Mouse (Mus musculus) limb, embryonic 12.5 days (tissue): ENCODE measurements around the gene Gm9999. TPM values are rescaled to one million over a fixed set of nuclear protein-coding genes. Genes with fewer than 3 reads are reported as not detected.
"Not testable (repeated sequence)": the region's sequence is repeated elsewhere in the genome, so short reads cannot be mapped to it uniquely, and the experiment has no call there.

Source experiments
- ATAC-seq: fragments of 200-750 bp; cut with Nextera tagmentation; 2 replicates; pipeline ENCODE4 v1.8.0; 2017; ENCODE audit warnings: low read depth, moderate TSS enrichment; ENCODE audit not compliant: insufficient number of reproducible peaks, insufficient read depth, low FRiP score, low TSS enrichment
- H3K27ac ChIP-seq: fragments of 300-500 bp; sonication (generic); 2 replicates; pipeline ENCODE4 v1.5.1; 2016; ENCODE audit warnings: mild to moderate bottlenecking, moderate library complexity
- H3K27me3 ChIP-seq: fragments of 300-500 bp; sonication (generic); 2 replicates; pipeline ENCODE4 v1.6.1; 2016; ENCODE audit warnings: mild to moderate bottlenecking, moderate library complexity
- H3K36me3 ChIP-seq: fragments of 300-500 bp; sonication (generic); 2 replicates; pipeline ENCODE4 v1.6.1; 2016; ENCODE audit warnings: mild to moderate bottlenecking, moderate library complexity
- H3K4me1 ChIP-seq: fragments of 300-500 bp; sonication (generic); replicated peaks from 2 replicates; pipeline ENCODE4 v1.6.1; 2016
- H3K4me2 ChIP-seq: fragments of 300-500 bp; sonication (generic); 2 replicates; pipeline ENCODE4 v1.6.1; 2016; ENCODE audit warnings: mild to moderate bottlenecking, moderate library complexity
- H3K4me3 ChIP-seq: fragments of 300-500 bp; sonication (generic); replicated peaks from 2 replicates; pipeline ENCODE4 v1.5.1; 2016; ENCODE audit warnings: mild to moderate bottlenecking
- H3K9ac ChIP-seq: fragments of 300-500 bp; sonication (generic); replicated peaks from 2 replicates; pipeline ENCODE4 v1.6.1; 2016; ENCODE audit warnings: mild to moderate bottlenecking, moderate library complexity
- H3K9me3 ChIP-seq: fragments of 300-500 bp; sonication (generic); 2 replicates; pipeline ENCODE4 v1.6.1; 2016; ENCODE audit warnings: mild to moderate bottlenecking, moderate library complexity
- WGBS: fragments of 180-500 bp; shearing (Covaris S2); methylation state at CpG from one replicate; pipeline ENCODE4 v1.1.7; 2016; 5-methylcytosine and 5-hydroxymethylcytosine counted together
- polyA plus RNA-seq: library from polyadenylated mRNA; unstranded; fragments of >200 nt; fragmentation: Nextera tagmentation; extraction: Ambion mirVana; gene quantifications from 2 replicates; pipeline ENCODE4 v1.2.1, GENCODE M21; 2016

Gene Gm9999
- polyA plus RNA-seq, 1 experiment from 2014 or later, result not detected

GRCm38 (mm10) chr7:46975456-46975855 lies 7.9 kb upstream of the Gm9999 start:
- Histone ChIP-seq H3K27ac (no peak overlapping the region), H3K9me3 (peaks cover 12% of the 10 kb centered on the region), H3K36me3 (no peaks in the 10 kb centered on the region), H3K4me1 (no peaks in the 10 kb centered on the region), H3K4me2 (no peak overlapping the region), H3K9ac (no peak overlapping the region), H3K27me3 (no peaks in the 10 kb centered on the region), H3K4me3 (no peak overlapping the region)
- WGBS, result 89% methylated on average over 11 of the region's 11 CpGs
- ATAC-seq, result no peak

GRCm38 (mm10) chr7:46985718-46986505 lies 2.5 kb downstream of the Gm9999 start:
- Histone ChIP-seq H3K27me3 (no peaks in the 10 kb centered on the region), H3K9ac (no peak overlapping the region), H3K27ac (no peak overlapping the region), H3K4me3 (no peak overlapping the region), H3K4me1 (peaks cover 12% of the 10 kb centered on the region), H3K4me2 (no peak overlapping the region), H3K36me3 (peaks cover 11% of the 10 kb centered on the region), H3K9me3 (no peaks in the 10 kb centered on the region)
- no peak for ATAC-seq
- 48% methylated on average over 8 of the region's 8 CpGs for WGBS

GRCm38 (mm10) chr7:46986646-46987045 lies 3.3 kb downstream of the Gm9999 start:
- no peaks in the 10 kb centered on the region for H3K27me3 ChIP-seq
- no peak overlapping the region for H3K9ac ChIP-seq
- peaks cover 12% of the 10 kb centered on the region for H3K4me1 ChIP-seq
- H3K9me3 ChIP-seq, result no peaks in the 10 kb centered on the region
- H3K4me3 ChIP-seq, result no peak overlapping the region
- no peak overlapping the region for H3K4me2 ChIP-seq
- 42% methylated on average over 5 of the region's 5 CpGs for WGBS
- peaks cover 19% of the 10 kb centered on the region for H3K36me3 ChIP-seq
- no peak overlapping the region for H3K27ac ChIP-seq
- ATAC-seq, result no peak

- ATAC-seq, result no peak
- Histone ChIP-seq H3K4me2 (no peak overlapping the region), H3K9ac (no peak overlapping the region), H3K4me3 (no peak overlapping the region), H3K4me1 (peaks cover 12% of the 10 kb centered on the region), H3K27ac (no peak overlapping the region), H3K9me3 (no peaks in the 10 kb centered on the region), H3K36me3 (peaks cover 23% of the 10 kb centered on the region), H3K27me3 (no peaks in the 10 kb centered on the region)
- WGBS, result 53% methylated on average over 2 of the region's 2 CpGs
Measured at GRCm38 (mm10) chr7:46987073-46987472, 3.7 kb downstream of the Gm9999 start.

- not testable (repeated sequence) for H3K27ac ChIP-seq, H3K4me2 ChIP-seq, ATAC-seq, H3K9me3 ChIP-seq, H3K27me3 ChIP-seq, H3K9ac ChIP-seq, H3K4me3 ChIP-seq
- WGBS, result 84% methylated on average over 4 of the region's 4 CpGs
- Histone ChIP-seq H3K4me1 (peaks cover 12% of the 10 kb centered on the region), H3K36me3 (peaks cover 45% of the 10 kb centered on the region)
Measured at GRCm38 (mm10) chr7:46989387-46989786, 6.0 kb downstream of the Gm9999 start.

GRCm38 (mm10) chr7:46993079-46993478 lies 9.7 kb downstream of the Gm9999 start:
- no peaks in the 10 kb centered on the region for H3K9me3 ChIP-seq
- no peaks in the 10 kb centered on the region for H3K4me1 ChIP-seq
- 89% methylated on average over 8 of the region's 8 CpGs for WGBS
- H3K27me3 ChIP-seq, result no peaks in the 10 kb centered on the region
- peaks cover 82% of the 10 kb centered on the region for H3K36me3 ChIP-seq
- no peak overlapping the region for H3K4me3 ChIP-seq
- no peak overlapping the region for H3K27ac ChIP-seq
- H3K9ac ChIP-seq, result no peak overlapping the region
- no peak for ATAC-seq
- H3K4me2 ChIP-seq, result no peak overlapping the region

- Histone ChIP-seq H3K36me3 (peaks cover 87% of the 10 kb centered on the region), H3K27me3 (no peaks in the 10 kb centered on the region), H3K4me3 (no peak overlapping the region), H3K9ac (no peak overlapping the region), H3K4me1 (no peaks in the 10 kb centered on the region; the same call in 1 of the 2 replicates), H3K27ac (no peak overlapping the region), H3K9me3 (no peaks in the 10 kb centered on the region), H3K4me2 (no peak overlapping the region)
- WGBS, result 93% methylated on average over 3 of the region's 3 CpGs
- ATAC-seq, result no peak
Measured at GRCm38 (mm10) chr7:46995558-46995957, 12.2 kb downstream of the Gm9999 start.

- no peak overlapping the region for H3K4me2 ChIP-seq
- ATAC-seq, result no peak
- no peaks in the 10 kb centered on the region for H3K27me3 ChIP-seq
- H3K9me3 ChIP-seq, result no peaks in the 10 kb centered on the region
- H3K36me3 ChIP-seq, result peaks cover 73% of the 10 kb centered on the region
- no peak overlapping the region for H3K9ac ChIP-seq
- H3K4me1 ChIP-seq, result peaks cover 2% of the 10 kb centered on the region; the same call in 1 of the 2 replicates
- H3K4me3 ChIP-seq, result no peak overlapping the region
- H3K27ac ChIP-seq, result no peak overlapping the region
- WGBS, result 90% methylated on average over 4 of the region's 4 CpGs
Measured at GRCm38 (mm10) chr7:46997008-46997407, 13.6 kb downstream of the Gm9999 start.

GRCm38 (mm10) chr7:46997644-46998395 lies 14.4 kb downstream of the Gm9999 start:
- Histone ChIP-seq H3K27me3 (no peaks in the 10 kb centered on the region), H3K9ac (no peak overlapping the region), H3K4me1 (peaks cover 10% of the 10 kb centered on the region; the same call in 1 of the 2 replicates), H3K9me3 (no peaks in the 10 kb centered on the region), H3K36me3 (peaks cover 64% of the 10 kb centered on the region), H3K4me3 (no peak overlapping the region), H3K4me2 (no peak overlapping the region), H3K27ac (no peak overlapping the region)
- no peak for ATAC-seq
- WGBS, result 88% methylated on average over 21 of the region's 21 CpGs

GRCm38 (mm10) chr7:46998942-46999341 lies 15.6 kb downstream of the Gm9999 start:
- no peak for ATAC-seq
- Histone ChIP-seq H3K36me3 (peaks cover 54% of the 10 kb centered on the region), H3K27me3 (no peaks in the 10 kb centered on the region), H3K4me1 (peaks cover 16% of the 10 kb centered on the region; the same call in 1 of the 2 replicates), H3K9me3 (no peaks in the 10 kb centered on the region), H3K4me2 (no peak overlapping the region), H3K9ac (no peak overlapping the region), H3K4me3 (no peak overlapping the region), H3K27ac (no peak overlapping the region)
- WGBS, result 94% methylated on average over 2 of the region's 2 CpGs

GRCm38 (mm10) chr7:46999983-47000643 lies 16.7 kb downstream of the Gm9999 start:
- no peak overlapping the region for H3K27ac ChIP-seq

More at GRCm38 (mm10) chr7:46999983-47000643, 16.7 kb downstream of the Gm9999 start:
- Histone ChIP-seq H3K4me2 (no peak overlapping the region), H3K36me3 (peaks cover 42% of the 10 kb centered on the region), H3K9ac (no peak overlapping the region), H3K4me3 (no peak overlapping the region), H3K4me1 (peaks cover 16% of the 10 kb centered on the region; the same call in 1 of the 2 replicates), H3K27me3 (no peaks in the 10 kb centered on the region), H3K9me3 (no peaks in the 10 kb centered on the region)
- no peak for ATAC-seq
- 85% methylated on average over 8 of the region's 8 CpGs for WGBS
